Mouse (Mus musculus) midbrain, postnatal 0 days (tissue): ENCODE measurements around the gene Sp6. TPM values are rescaled to one million over a fixed set of nuclear protein-coding genes. Genes with fewer than 3 reads are reported as not detected.
A peak's percentile ranks its signal among the peaks of the same experiment; 100 is the strongest.

Experiments used
- ATAC-seq: fragments of 200-750 bp; cut with Nextera tagmentation; 2 replicates; pipeline ENCODE4 v1.8.0; 2017; ENCODE audit warnings: moderate number of reproducible peaks, mild to moderate bottlenecking, moderate TSS enrichment, moderate library complexity; ENCODE audit not compliant: low FRiP score
- DNase-seq: peaks from one replicate; pipeline ENCODE4 v3.0.0-alpha.2; 2015; ENCODE audit warnings: low spot score
- H3K27ac ChIP-seq: fragments of 300-500 bp; sonication (generic); 2 replicates; pipeline ENCODE4 v1.5.1; 2014; ENCODE audit warnings: low read depth, mild to moderate bottlenecking, low read length, mixed read lengths
- H3K27me3 ChIP-seq: fragments of 300-500 bp; sonication (generic); 2 replicates; pipeline ENCODE4 v1.6.1; 2014; ENCODE audit warnings: low read length, control low read depth, mixed read lengths; ENCODE audit not compliant: insufficient read depth
- H3K36me3 ChIP-seq: fragments of 300-500 bp; sonication (generic); 2 replicates; pipeline ENCODE4 v1.6.1; 2014; ENCODE audit warnings: low read length, control low read depth, mixed read lengths; ENCODE audit not compliant: insufficient read depth
- H3K4me1 ChIP-seq: fragments of 300-500 bp; sonication (generic); 2 replicates; pipeline ENCODE4 v1.6.1; 2014; ENCODE audit warnings: mild to moderate bottlenecking, control low read depth, antibody characterized with exemption, low read length, mixed read lengths; ENCODE audit not compliant: insufficient read depth
- H3K4me2 ChIP-seq: fragments of 300-500 bp; sonication (generic); 2 replicates; pipeline ENCODE4 v1.6.1; 2014; ENCODE audit warnings: low read depth, mild to moderate bottlenecking, low read length, mixed read lengths; ENCODE audit not compliant: poor library complexity, severe bottlenecking
- H3K4me3 ChIP-seq: fragments of 300-500 bp; sonication (generic); 2 replicates; pipeline ENCODE4 v1.5.1; 2014; ENCODE audit warnings: low read depth, mild to moderate bottlenecking, low read length, moderate library complexity
- H3K9ac ChIP-seq: fragments of 300-500 bp; sonication (generic); replicated peaks from 2 replicates; pipeline ENCODE4 v1.6.1; 2014; ENCODE audit warnings: mild to moderate bottlenecking, low read length, moderate library complexity, mixed read lengths; ENCODE audit not compliant: poor library complexity, severe bottlenecking
- H3K9me3 ChIP-seq: fragments of 300-500 bp; sonication (generic); 2 replicates; pipeline ENCODE4 v1.6.1; 2016; ENCODE audit warnings: low read length, control low read depth
- CTCF ChIP-seq: IDR thresholded peaks from 2 replicates; pipeline ENCODE4 v1.5.1; 2016; ENCODE audit warnings: antibody characterized with exemption, mild to moderate bottlenecking
- WGBS: fragments of 180-500 bp; shearing (Covaris S2); extraction: QIAGEN DNeasy Blood & Tissue Kit; methylation state at CpG from one replicate; pipeline ENCODE4 v1.1.7; 2014; 5-methylcytosine and 5-hydroxymethylcytosine counted together
- polyA plus RNA-seq: library from polyadenylated mRNA; unstranded; fragments of >200 nt; fragmentation: Nextera tagmentation; extraction: Ambion mirVana; gene quantifications from 2 replicates; pipeline ENCODE4 v1.2.1, GENCODE M21; 2015
- total RNA-seq: library from RNA; depleted of rRNA; stranded (reverse); fragments of >200 nt; gene quantifications from 2 replicates; pipeline ENCODE4 v1.2.3, GENCODE M21; 2014

The Sp6 gene
- total and polyA plus RNA-seq, 2 experiments from 2014 or later, result 0.33 to 0.51 TPM

DNA sequence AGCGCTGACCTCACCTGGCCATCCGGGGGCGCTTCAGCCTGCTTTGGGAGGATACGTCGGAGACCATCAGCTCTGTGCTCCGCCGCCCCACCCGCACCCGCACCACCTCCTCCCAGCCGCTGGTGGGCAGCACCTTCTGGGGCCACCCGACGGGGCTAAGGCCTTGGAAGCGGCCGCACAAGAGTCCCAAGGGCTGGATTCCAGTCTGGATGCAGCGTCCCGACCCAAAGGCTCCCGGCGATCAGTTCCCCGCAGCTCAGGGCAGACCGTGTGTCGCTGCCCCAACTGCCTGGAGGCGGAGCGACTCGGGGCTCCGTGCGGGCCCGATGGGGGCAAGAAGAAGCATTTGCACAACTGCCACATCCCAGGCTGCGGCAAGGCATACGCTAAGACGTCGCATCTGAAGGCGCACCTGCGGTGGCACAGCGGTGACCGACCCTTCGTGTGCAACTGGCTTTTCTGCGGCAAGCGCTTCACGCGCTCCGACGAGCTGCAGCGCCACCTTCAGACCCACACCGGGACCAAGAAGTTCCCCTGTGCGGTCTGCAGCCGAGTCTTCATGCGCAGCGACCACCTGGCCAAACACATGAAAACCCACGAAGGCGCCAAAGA lies 8.8 kb downstream of the Sp6 start:
- peak overlapping the region; percentile 44; the same call in 1 of the 2 replicates for H3K9ac ChIP-seq
- H3K4me3 ChIP-seq, result peak overlapping the region; percentile 40
- peak overlapping the region; percentile 65 for H3K4me2 ChIP-seq
- peaks cover 80% of the 10 kb centered on the region for H3K27me3 ChIP-seq
- H3K4me1 ChIP-seq, result peaks cover 6% of the 10 kb centered on the region; the same call in 1 of the 2 replicates
- DNase-seq (peak; percentile 65), ATAC-seq (peak; percentile 57; the same call in 1 of the 2 replicates)
- TF ChIP-seq CTCF, result peak; percentile 72
- H3K27ac ChIP-seq, result no peak overlapping the region
- no peaks in the 10 kb centered on the region for H3K36me3 ChIP-seq
- under 1% methylated on average over 50 of the region's 50 CpGs for WGBS
- H3K9me3 ChIP-seq, result no peaks in the 10 kb centered on the region

GRCm38 (mm10) chr11:97024977-97025376 lies 11.8 kb downstream of the Sp6 start:
- Histone ChIP-seq H3K4me2 (no peak overlapping the region), H3K27ac (no peak overlapping the region), H3K9ac (no peak overlapping the region), H3K9me3 (no peaks in the 10 kb centered on the region), H3K27me3 (peaks cover 56% of the 10 kb centered on the region), H3K4me1 (no peaks in the 10 kb centered on the region), H3K36me3 (no peaks in the 10 kb centered on the region), H3K4me3 (no peak overlapping the region)
- 25% methylated on average over 10 of the region's 10 CpGs for WGBS
- no peak for ATAC-seq
- TF ChIP-seq CTCF, result no peak
- no peak for DNase-seq

DNA sequence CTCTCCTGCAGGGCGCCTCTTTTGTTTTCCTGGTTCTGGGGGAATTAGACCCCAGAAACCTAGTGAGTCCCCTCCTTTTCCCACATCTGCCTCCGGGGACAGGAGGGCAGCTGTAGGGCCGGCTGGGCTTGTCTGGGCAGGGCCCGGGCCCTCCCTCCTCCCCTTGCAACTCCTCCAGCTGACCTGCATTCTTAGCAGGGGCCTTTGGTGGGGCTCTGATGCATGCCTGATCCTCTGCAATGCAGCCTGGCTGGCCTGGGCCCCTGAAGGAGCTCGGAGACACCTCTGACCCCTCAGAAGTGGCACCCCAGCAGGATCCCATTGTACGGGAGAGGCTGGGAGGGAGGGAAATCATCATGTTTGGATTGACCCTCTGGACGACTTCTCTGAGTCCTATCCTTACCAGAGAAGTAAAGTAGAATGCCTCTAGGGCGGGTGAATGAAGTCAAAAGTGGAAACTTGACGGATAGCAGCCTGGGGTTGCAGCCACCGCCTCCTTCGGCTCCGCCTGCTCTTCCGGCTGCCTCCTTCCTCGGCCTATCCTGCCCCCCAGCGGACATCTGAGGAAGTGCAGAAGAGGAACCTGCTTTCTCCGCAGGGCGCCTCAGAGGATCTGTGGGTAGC lies 12.6 kb downstream of the Sp6 start:
- H3K4me2 ChIP-seq, result peak overlapping the region; percentile 37
- DNase-seq, result peak; percentile 83
- ATAC-seq, result peak; percentile 50; the same call in 1 of the 2 replicates
- WGBS, result 2% methylated on average over 17 of the region's 17 CpGs
- H3K4me3 ChIP-seq, result no peak overlapping the region
- H3K9ac ChIP-seq, result no peak overlapping the region
- H3K27me3 ChIP-seq, result peaks cover 48% of the 10 kb centered on the region
- H3K27ac ChIP-seq, result no peak overlapping the region
- no peaks in the 10 kb centered on the region for H3K9me3 ChIP-seq
- H3K36me3 ChIP-seq, result no peaks in the 10 kb centered on the region
- TF ChIP-seq CTCF, result peak; percentile 97
- H3K4me1 ChIP-seq, result no peaks in the 10 kb centered on the region; the same call in 1 of the 2 replicates

DNA sequence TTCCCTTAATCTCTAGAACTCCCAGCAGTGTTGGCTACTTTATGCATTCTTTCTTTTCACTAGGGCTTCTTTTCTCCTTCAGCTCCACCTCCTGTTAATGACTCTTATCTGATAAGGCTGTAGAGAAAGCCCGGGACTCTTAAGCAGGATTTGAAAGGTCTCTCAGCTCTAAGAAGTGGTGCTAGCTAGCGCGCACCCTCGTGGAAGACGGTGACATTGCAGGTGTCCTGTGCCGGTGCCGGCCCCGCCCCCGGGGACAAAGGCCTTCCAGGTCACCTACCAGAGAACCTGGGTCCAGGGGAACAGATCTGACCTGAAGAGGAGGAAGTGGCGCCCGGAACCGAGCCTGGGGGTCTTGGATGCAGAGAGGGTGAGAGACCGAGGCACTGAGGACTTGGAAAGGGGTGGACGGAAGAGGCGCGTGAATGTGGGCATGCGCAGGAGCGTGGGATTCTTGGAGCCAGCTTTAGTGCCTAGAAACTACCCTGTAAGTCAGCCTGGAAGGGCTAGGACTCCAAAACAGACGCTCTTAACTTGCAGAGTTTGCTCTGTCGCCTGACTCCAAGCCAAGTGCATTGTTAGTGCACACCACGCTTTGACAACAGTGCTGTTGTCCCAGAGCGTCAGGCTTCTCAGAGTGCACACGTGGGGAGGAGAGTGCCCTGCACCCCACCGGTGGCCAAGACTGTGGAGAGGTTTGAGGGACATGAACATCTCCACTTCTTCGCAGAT lies 16.7 kb downstream of the Sp6 start, which contains the start of gene Scrn2:
TSS of gene Scrn2 (plus strand) at position 253 of the 732 bp plus-strand sequence.
- peak; percentile 90 for TF ChIP-seq CTCF
- 0% methylated on average over 25 of the region's 25 CpGs for WGBS
- H3K4me2 ChIP-seq, result peak within 1 kb of the TSS; percentile 85
- DNase-seq, result peak; percentile 86
- peaks cover 9% of the 10 kb centered on the region; the same call in 1 of the 2 replicates for H3K27me3 ChIP-seq
- ATAC-seq, result peak; percentile 55; the same call in 1 of the 2 replicates
- 0 out of 2 replicates have a peak, but pooled peaks cover 2% of the 10 kb centered on the region for H3K36me3 ChIP-seq
- H3K4me1 ChIP-seq, result no peaks in the 10 kb centered on the region; the same call in 1 of the 2 replicates
- no peaks in the 10 kb centered on the region for H3K9me3 ChIP-seq
- peak within 1 kb of the TSS; percentile 63 for H3K4me3 ChIP-seq
- H3K27ac ChIP-seq, result peak within 1 kb of the TSS; percentile 69
- peak within 1 kb of the TSS; percentile 67 for H3K9ac ChIP-seq

DNA sequence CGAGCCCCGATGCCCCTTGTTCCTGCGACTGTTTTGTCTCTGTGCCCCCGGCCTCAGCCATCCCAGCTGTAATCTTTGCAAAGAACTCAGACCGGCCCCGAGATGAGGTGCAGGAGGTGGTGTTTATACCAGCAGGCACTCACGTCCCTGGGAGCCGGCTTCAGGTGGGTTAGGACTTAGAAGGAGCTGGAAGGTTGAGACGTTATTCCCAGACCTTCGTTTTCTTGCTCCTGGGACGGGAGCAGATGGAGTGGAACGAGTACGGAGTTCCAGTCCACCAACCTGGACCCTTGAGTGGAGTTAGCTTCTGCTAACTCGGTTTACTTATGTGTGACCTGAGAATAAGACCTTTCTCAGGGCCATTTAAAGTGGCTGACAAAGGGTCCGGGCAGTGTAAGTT lies 17.2 kb downstream of the Sp6 start:
- ATAC-seq (no peak), DNase-seq (no peak)
- Histone ChIP-seq H3K9me3 (no peaks in the 10 kb centered on the region), H3K27me3 (peaks cover 3% of the 10 kb centered on the region; the same call in 1 of the 2 replicates), H3K27ac (0 out of 2 replicates have a peak overlapping the region, but pooled peaks have one; percentile 18), H3K9ac (peak overlapping the region; percentile 67; the same call in 1 of the 2 replicates), H3K4me2 (peak overlapping the region; percentile 85), H3K4me1 (no peaks in the 10 kb centered on the region; the same call in 1 of the 2 replicates), H3K4me3 (peak overlapping the region; percentile 63), H3K36me3 (0 out of 2 replicates have a peak, but pooled peaks cover 2% of the 10 kb centered on the region)
- no peak for TF ChIP-seq CTCF
- WGBS, result 22% methylated on average over 15 of the region's 15 CpGs
